Mouse (Mus musculus) limb, embryonic 14.5 days (tissue): ENCODE measurements around the gene Krtap4-7. TPM values are rescaled to one million over a fixed set of nuclear protein-coding genes. Genes with fewer than 3 reads are reported as not detected.

Source experiments
- ATAC-seq: fragments of 200-750 bp; cut with Nextera tagmentation; 2 replicates; pipeline ENCODE4 v1.8.0; 2017; ENCODE audit warnings: low read depth, moderate number of reproducible peaks, moderate TSS enrichment; ENCODE audit not compliant: low FRiP score
- DNase-seq: peaks from one replicate; pipeline ENCODE4 v3.0.0-alpha.2; 2015; ENCODE audit warnings: low spot score
- H3K27ac ChIP-seq: fragments of 300-500 bp; sonication (generic); replicated peaks from 2 replicates; pipeline ENCODE4 v1.5.1; 2014; ENCODE audit warnings: low read depth, mild to moderate bottlenecking, low read length, moderate library complexity, mixed read lengths
- H3K27me3 ChIP-seq: fragments of 300-500 bp; sonication (generic); 2 replicates; pipeline ENCODE4 v1.6.1; 2014; ENCODE audit warnings: low read length, mixed read lengths; ENCODE audit not compliant: control insufficient read depth, insufficient read depth
- H3K36me3 ChIP-seq: fragments of 300-500 bp; sonication (generic); 2 replicates; pipeline ENCODE4 v1.6.1; 2014; ENCODE audit warnings: mild to moderate bottlenecking, low read length, moderate library complexity, mixed read lengths; ENCODE audit not compliant: control insufficient read depth, insufficient read depth
- H3K4me1 ChIP-seq: fragments of 300-500 bp; sonication (generic); 2 replicates; pipeline ENCODE4 v1.6.1; 2014; ENCODE audit warnings: antibody characterized with exemption, low read length, mixed read lengths; ENCODE audit not compliant: control insufficient read depth, insufficient read depth
- H3K4me2 ChIP-seq: fragments of 300-500 bp; sonication (generic); replicated peaks from 2 replicates; pipeline ENCODE4 v1.6.1; 2014; ENCODE audit warnings: low read depth, mild to moderate bottlenecking, low read length, moderate library complexity; ENCODE audit not compliant: severe bottlenecking
- H3K4me3 ChIP-seq: fragments of 300-500 bp; sonication (generic); replicated peaks from 2 replicates; pipeline ENCODE4 v1.5.1; 2014; ENCODE audit warnings: low read length
- H3K9ac ChIP-seq: fragments of 300-500 bp; sonication (generic); 2 replicates; pipeline ENCODE4 v1.6.1; 2014; ENCODE audit warnings: mild to moderate bottlenecking, low read depth, low read length, moderate library complexity; ENCODE audit not compliant: severe bottlenecking
- H3K9me3 ChIP-seq: fragments of 300-500 bp; sonication (generic); 2 replicates; pipeline ENCODE4 v1.6.1; 2016; ENCODE audit warnings: low read length; ENCODE audit not compliant: control insufficient read depth
- POLR2A ChIP-seq: fragments of 200-500 bp; IDR thresholded peaks from 2 replicates; pipeline ENCODE4 v1.8.0; 2012; ENCODE audit warnings: inconsistent platforms, mild to moderate bottlenecking, moderate library complexity, borderline replicate concordance; ENCODE audit not compliant: insufficient read depth, insufficient read length; ENCODE audit errors: extremely low read depth
- WGBS: fragments of 180-500 bp; shearing (Covaris S2); extraction: QIAGEN DNeasy Blood & Tissue Kit; methylation state at CpG from one replicate; pipeline ENCODE4 v1.1.7; 2014; 5-methylcytosine and 5-hydroxymethylcytosine counted together
- polyA plus RNA-seq, 2 experiments: library from polyadenylated mRNA; depleted of rRNA in 1 of 2; stranded (reverse) in 1 of 2; unstranded in 1 of 2; fragments of >200 nt; fragmentation: Nextera tagmentation in 1 of 2; extraction: Ambion mirVana in 1 of 2; gene quantifications; 2 replicates each; pipeline versions ENCODE4 v1.2.1 to v1.2.3; 2012 to 2014

The Krtap4-7 gene
- polyA plus RNA-seq, 2 experiments = not detected

DNA sequence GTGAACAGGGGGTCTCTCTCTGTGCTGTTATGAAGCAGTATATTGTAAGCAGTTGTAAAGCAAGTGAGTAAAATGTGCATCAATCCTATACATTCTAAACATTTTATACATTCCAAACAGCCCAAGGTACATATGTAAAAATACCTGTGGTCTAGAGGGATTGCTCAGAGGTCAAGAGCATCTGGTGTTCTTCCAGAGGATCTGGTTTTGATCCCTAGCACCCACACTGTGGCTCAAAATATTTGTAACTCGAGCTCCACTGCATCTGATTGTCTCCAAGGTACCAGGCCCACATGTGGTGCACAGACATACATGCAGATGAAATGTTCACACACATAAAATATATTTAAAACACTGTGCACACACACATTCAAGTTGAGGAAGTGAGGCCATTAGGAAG lies 3.0 kb downstream of the Krtap4-7 start:
- Histone ChIP-seq H3K4me3 (no peak overlapping the region), H3K27ac (no peak overlapping the region), H3K4me2 (no peak overlapping the region), H3K9ac (no peak overlapping the region), H3K27me3 (no peaks in the 10 kb centered on the region), H3K9me3 (no peaks in the 10 kb centered on the region), H3K36me3 (no peaks in the 10 kb centered on the region), H3K4me1 (no peaks in the 10 kb centered on the region)
- WGBS = 8% methylated on average over 1 of the region's 1 CpGs
- DNase-seq (peak; percentile 8), ATAC-seq (no peak)
- TF ChIP-seq POLR2A = no peak

DNA sequence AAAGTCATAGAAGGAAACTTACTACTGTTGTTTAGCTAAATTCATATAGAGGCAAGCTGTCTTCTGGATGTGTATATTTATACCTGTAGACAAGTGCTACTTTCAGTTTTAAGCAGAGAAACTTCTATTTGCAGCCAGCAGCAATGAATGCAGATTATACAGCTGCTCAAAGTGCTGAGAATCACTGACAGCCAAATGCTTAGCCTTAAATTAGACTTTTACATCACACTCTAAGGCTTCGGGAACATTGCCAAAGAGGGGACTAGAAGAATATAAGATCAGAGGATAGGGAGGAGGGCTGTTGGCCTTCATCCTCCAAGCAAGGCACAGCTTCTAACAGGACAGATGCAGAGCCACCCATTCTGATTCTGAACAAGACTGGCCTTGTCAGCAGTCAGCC lies 6.8 kb downstream of the Krtap4-7 start:
- 57% methylated on average over 1 of the region's 1 CpGs for WGBS
- Histone ChIP-seq H3K4me2 (no peak overlapping the region), H3K4me3 (no peak overlapping the region), H3K36me3 (no peaks in the 10 kb centered on the region), H3K4me1 (no peaks in the 10 kb centered on the region), H3K27me3 (no peaks in the 10 kb centered on the region), H3K9ac (no peak overlapping the region), H3K9me3 (no peaks in the 10 kb centered on the region), H3K27ac (no peak overlapping the region)
- no peak for TF ChIP-seq POLR2A
- ATAC-seq (no peak), DNase-seq (peak; percentile 31)

DNA sequence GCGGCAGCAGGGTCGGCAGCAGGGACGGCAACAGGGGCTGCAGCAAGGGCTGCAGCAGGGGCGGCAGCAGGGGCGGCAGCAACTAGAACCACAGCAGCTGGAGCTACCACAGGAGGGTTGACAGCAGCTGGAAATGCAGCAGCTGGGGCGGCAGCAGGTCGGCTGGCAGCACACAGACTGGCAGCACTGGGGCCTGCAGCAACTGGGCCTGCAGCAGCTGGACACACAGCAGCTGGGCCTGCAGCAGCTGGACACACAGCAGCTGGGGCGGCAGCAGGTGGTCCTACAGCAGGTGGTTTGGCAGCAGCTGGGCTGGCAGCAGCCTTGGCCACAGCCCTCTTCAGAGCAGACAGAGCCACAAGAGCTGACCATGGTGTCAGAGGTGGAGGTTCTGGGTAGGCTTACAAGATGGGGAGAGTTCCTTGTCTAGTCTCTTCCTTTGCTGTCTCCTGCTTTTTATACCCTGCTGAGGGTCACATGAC lies 9.2 kb downstream of the Krtap4-7 start, which contains the start of gene Krtap4-2:
Krtap4-2 (minus strand) TSS at position 432 of the 482 bp plus-strand sequence.
- TF ChIP-seq POLR2A = no peak
- no peak within 1 kb of the TSS for H3K27ac ChIP-seq
- H3K4me1 ChIP-seq = no peaks in the 10 kb centered on the region
- no peaks in the 10 kb centered on the region for H3K9me3 ChIP-seq
- no peak for ATAC-seq
- 17% methylated on average over 7 of the region's 8 CpGs for WGBS
- no peak within 1 kb of the TSS for H3K4me2 ChIP-seq
- H3K9ac ChIP-seq = no peak within 1 kb of the TSS
- no peak for DNase-seq
- H3K36me3 ChIP-seq = no peaks in the 10 kb centered on the region
- H3K27me3 ChIP-seq = no peaks in the 10 kb centered on the region
- H3K4me3 ChIP-seq = no peak within 1 kb of the TSS

DNA sequence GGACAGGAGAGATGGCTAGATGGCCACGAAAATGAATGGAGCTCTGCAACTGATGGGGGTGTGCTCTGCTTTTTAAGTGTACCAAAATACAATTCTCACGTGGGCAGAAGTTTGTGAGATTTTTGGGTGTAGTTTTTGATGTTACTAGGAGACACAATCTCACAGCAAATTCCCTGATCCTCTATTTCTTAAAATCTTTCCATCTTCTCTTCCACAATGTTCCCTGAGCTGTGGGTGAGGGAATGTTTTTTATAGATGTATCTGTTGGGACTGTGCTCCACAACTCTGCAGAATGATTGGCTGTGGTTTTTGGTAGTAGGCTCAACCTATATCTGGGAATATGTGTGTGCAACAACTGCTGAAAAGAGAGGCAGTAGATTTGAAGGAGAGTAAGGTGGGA lies 10.6 kb downstream of the Krtap4-7 start:
- no peaks in the 10 kb centered on the region for H3K27me3 ChIP-seq
- H3K36me3 ChIP-seq = no peaks in the 10 kb centered on the region
- no peak overlapping the region for H3K9ac ChIP-seq
- H3K9me3 ChIP-seq = no peaks in the 10 kb centered on the region
- no peak overlapping the region for H3K27ac ChIP-seq
- H3K4me1 ChIP-seq = no peaks in the 10 kb centered on the region
- 68% methylated on average over 2 of the region's 2 CpGs for WGBS
- no peak for DNase-seq
- no peak for TF ChIP-seq POLR2A
- no peak overlapping the region for H3K4me3 ChIP-seq
- no peak for ATAC-seq
- no peak overlapping the region for H3K4me2 ChIP-seq

DNA sequence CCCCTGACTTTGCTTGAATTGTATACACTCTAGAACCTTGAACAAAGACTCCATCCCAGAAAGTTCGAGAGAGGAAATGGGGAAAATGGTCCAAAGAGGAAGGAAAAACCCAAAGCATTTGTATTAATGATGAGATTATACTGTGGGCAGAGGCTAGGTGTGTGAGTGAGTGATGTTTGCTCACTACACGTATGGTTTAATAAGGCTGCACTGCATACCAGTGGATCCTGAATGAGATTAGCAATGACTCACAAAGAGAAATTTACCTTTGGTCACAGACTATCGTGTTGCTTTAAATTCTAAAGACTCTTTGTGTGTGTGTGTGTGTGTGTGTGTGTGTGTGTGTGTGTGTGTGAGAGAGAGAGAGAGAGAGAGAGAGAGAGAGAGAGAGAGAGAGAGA lies 13.0 kb downstream of the Krtap4-7 start:
- no peak for TF ChIP-seq POLR2A
- H3K4me1 ChIP-seq = no peaks in the 10 kb centered on the region
- DNase-seq (no peak), ATAC-seq (no peak)
- WGBS = 76% methylated on average over 3 of the region's 3 CpGs
- H3K36me3 ChIP-seq = no peaks in the 10 kb centered on the region
- H3K27me3 ChIP-seq = no peaks in the 10 kb centered on the region
- no peak overlapping the region for H3K4me2 ChIP-seq
- no peak overlapping the region for H3K9ac ChIP-seq
- H3K27ac ChIP-seq = no peak overlapping the region
- no peak overlapping the region for H3K4me3 ChIP-seq
- H3K9me3 ChIP-seq = no peaks in the 10 kb centered on the region

DNA sequence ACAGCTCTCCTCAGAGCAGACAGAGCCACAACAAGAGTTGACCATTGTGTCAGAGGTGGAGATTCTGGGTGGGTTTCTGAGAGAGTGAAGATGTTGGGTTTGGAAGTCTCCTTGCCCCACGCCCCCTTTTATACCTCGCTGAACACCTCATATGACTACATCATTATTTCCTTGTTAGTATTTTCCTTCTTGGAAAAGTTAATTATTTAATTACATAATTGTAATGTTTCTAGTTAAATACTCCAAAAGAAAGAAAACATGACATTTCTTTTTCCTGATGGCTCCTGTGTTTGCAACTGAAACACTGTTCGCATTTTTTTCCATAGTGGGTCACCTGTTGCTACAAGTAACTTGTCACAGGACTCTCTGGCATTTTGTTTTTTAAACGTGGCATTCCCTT lies 15.8 kb downstream of the Krtap4-7 start, which contains the start of gene Krtap4-1:
Krtap4-1 (minus strand) TSS at position 101 of the 400 bp plus-strand sequence.
- WGBS = 77% methylated on average over 4 of the region's 4 CpGs
- Histone ChIP-seq H3K27me3 (no peaks in the 10 kb centered on the region), H3K9ac (no peak within 1 kb of the TSS), H3K36me3 (no peaks in the 10 kb centered on the region), H3K4me3 (no peak within 1 kb of the TSS), H3K27ac (no peak within 1 kb of the TSS), H3K4me2 (no peak within 1 kb of the TSS), H3K4me1 (no peaks in the 10 kb centered on the region), H3K9me3 (no peaks in the 10 kb centered on the region)
- no peak for DNase-seq
- no peak for TF ChIP-seq POLR2A
- ATAC-seq = no peak
